ENCODE assay signal across 26 mouse cellular contexts in the genomic region with DNA sequence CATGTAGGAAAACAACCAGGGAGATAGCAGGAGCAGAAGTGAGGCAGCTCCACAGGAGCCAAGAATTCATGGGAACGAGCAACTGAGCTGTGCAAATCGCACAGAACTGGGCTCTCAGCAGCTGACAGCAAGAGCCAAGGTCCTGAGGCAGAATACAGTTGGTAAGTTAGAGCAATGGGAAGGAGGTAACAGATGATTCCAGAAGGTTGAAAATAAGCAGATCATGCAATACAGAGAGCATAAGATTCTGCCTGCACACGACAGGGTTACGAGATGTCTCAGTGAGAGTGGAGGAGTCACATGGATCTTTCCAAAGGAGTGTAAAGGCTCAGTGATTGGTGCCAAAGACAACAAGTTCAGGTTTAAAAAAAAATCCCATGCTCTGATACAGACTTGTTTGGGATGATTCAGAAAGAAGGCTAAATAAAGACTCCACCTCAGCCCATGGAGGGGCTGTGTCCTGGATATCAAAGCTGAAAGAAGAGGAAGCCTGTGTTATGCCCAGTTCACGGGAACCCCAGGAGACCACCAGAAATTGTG. TPM values are rescaled to one million over a fixed set of nuclear protein-coding genes. Genes with fewer than 3 reads are reported as not detected.
A peak's percentile ranks its signal among the peaks of the same experiment; 100 is the strongest.
DNase-seq lines count a peak whose midpoint lies in the region; ATAC-seq and TF ChIP-seq lines count a peak whose summit lies in the region.
"Had no signal": no experiment of that assay in that cellular context is flagged by ENCODE, and none has a peak within 500 bp of the region (broad histone marks: within the 10 kb centered on the region; RNA-seq: fewer than 3 reads in every experiment).

No protein-coding gene starts in this region.

- no peaks in the 10 kb centered on the region for H3K27me3 ChIP-seq in heart, embryonic 14.5 days (ENCODE audit: control insufficient read depth, insufficient read depth, low read length)
- H3K27me3 ChIP-seq in heart, adult 2 months (ENCODE audit: control insufficient read depth, insufficient read depth, low read length) = no peaks in the 10 kb centered on the region
- no peaks in the 10 kb centered on the region for H3K27me3 ChIP-seq in Patski
- H3K27me3 ChIP-seq: heart, embryonic 13.5 days; hindbrain, embryonic 13.5 days had no signal

- CTCF ChIA-PET in Patski (lab: Charles Lee) = no interaction called here

- TF ChIP-seq CTCF in heart, adult 2 months (IDR thresholded peaks at IDR 0.05) = no peak
- no peak for TF ChIP-seq CTCF in Patski (IDR thresholded peaks at IDR 0.05)
- no peak for TF ChIP-seq CTCF in left cerebral cortex, adult 2 months (IDR thresholded peaks at IDR 0.05)

- TF ChIP-seq EP300 in heart, adult 2 months (IDR thresholded peaks at IDR 0.05; ENCODE audit: insufficient read depth, low read depth, low read length) = no peak

- no peaks in the 10 kb centered on the region for H3K79me2 ChIP-seq in heart, adult 2 months (replicated peaks; ENCODE audit: control insufficient read depth, insufficient read depth, low read length)

- H3K4me1 ChIP-seq in heart, embryonic 14.5 days (ENCODE audit: control insufficient read depth in 2 of 2, insufficient read depth in 2 of 2, low read length in 2 of 2) = peaks cover 0 to 7% of the 10 kb centered on the region in 2 experiments; a peak in 2 of 4 replicates
- H3K4me1 ChIP-seq in heart, adult 2 months (ENCODE audit: control insufficient read depth, insufficient read depth, low read length) = peaks cover 2% of the 10 kb centered on the region
- H3K4me1 ChIP-seq: embryonic facial prominence, embryonic 10.5 days; forebrain, embryonic 10.5 days; hindbrain, embryonic 13.5 days had no signal

- WGBS in heart, embryonic 14.5 days = 53% methylated on average over 5 of the region's 5 CpGs
- 28% methylated on average over 5 of the region's 5 CpGs for WGBS in heart, adult 2 months

- no peaks in the 10 kb centered on the region for H3K9me3 ChIP-seq in heart, embryonic 14.5 days (ENCODE audit: control insufficient read depth, low read length)
- H3K9me3 ChIP-seq: embryonic facial prominence, embryonic 10.5 days; forebrain, embryonic 10.5 days; heart, embryonic 13.5 days; hindbrain, embryonic 13.5 days had no signal

- no peak overlapping the region for H3K9ac ChIP-seq in heart, embryonic 14.5 days (ENCODE audit: low read length)
- H3K9ac ChIP-seq in heart, adult 2 months (ENCODE audit: low read depth, low read length) = no peak overlapping the region
- H3K9ac ChIP-seq: heart, embryonic 13.5 days; hindbrain, embryonic 13.5 days had no signal

- no peak overlapping the region for H3K4me3 ChIP-seq in heart, embryonic 14.5 days (ENCODE audit: control insufficient read depth in 1 of 2, insufficient read depth in 1 of 2, low read depth in 1 of 2, low read length in 2 of 2)
- H3K4me3 ChIP-seq in heart, adult 2 months = no peak overlapping the region
- H3K4me3 ChIP-seq in left cerebral cortex, adult 2 months = no peak overlapping the region
- H3K4me3 ChIP-seq: embryonic facial prominence, embryonic 10.5 days; forebrain, embryonic 10.5 days; heart, embryonic 13.5 days; hindbrain, embryonic 13.5 days had no signal

- H3K36me3 ChIP-seq in heart, embryonic 14.5 days (ENCODE audit: control insufficient read depth, insufficient read depth, low read length) = no peaks in the 10 kb centered on the region
- H3K36me3 ChIP-seq in heart, adult 2 months (ENCODE audit: control insufficient read depth, insufficient read depth, low read length) = no peaks in the 10 kb centered on the region
- H3K36me3 ChIP-seq: embryonic facial prominence, embryonic 10.5 days; forebrain, embryonic 10.5 days; heart, embryonic 13.5 days; hindbrain, embryonic 13.5 days had no signal

- in situ Hi-C loops in Patski (cut with MboI; ENCODE audit: low pct_unique_long_range_greater_than_20kb) = loop anchor here (5.0 kb wide), 1 partner anchor 57 kb away; no protein-coding TSS in a partner anchor

- DNase-seq in heart, adult 11 months = peak; percentile 81
- DNase-seq in heart, postnatal 36 days = no peak
- DNase-seq in heart, adult 2 months = no peak
- no peak for DNase-seq in Patski (ENCODE audit: low read depth, low spot score)
- no peak for DNase-seq in left cerebral cortex, adult 2 months (ENCODE audit: extremely low spot score in 1 of 2, low spot score in 2 of 2)
- DNase-seq: adrenal gland, adult 8-10 months; adrenal gland, postnatal 36 days; cerebellum, adult 2 months; cerebellum, postnatal 10 days; gastrocnemius, postnatal 36 days; kidney, adult 18-20 months had no signal

- intact Hi-C loops in heart, postnatal 36 days (cut with DNase I) = no loop called here
- intact Hi-C loops in heart, adult 2 months (cut with DNase I) = no loop called here
- intact Hi-C loops in left cerebral cortex, adult 2 months (cut with DNase I) = no loop called here

- no peak overlapping the region for H3K4me2 ChIP-seq in heart, embryonic 14.5 days (ENCODE audit: low read length)
- H3K4me2 ChIP-seq: heart, embryonic 13.5 days; hindbrain, embryonic 13.5 days had no signal

- peak; percentile 41; the same call in 1 of the 2 replicates for ATAC-seq in heart, embryonic 14.5 days (ENCODE audit: insufficient number of reproducible peaks, insufficient read depth, low FRiP score, low read depth)
- peak; percentile 29 for ATAC-seq in Patski
- no peak for ATAC-seq in granulocyte monocyte progenitor cell, adult 5-6 weeks (replicated peaks; ENCODE audit: poor library complexity, severe bottlenecking)
- ATAC-seq: forebrain, embryonic 14.5 days; hindbrain, postnatal 0 days had no signal

- H3K27ac ChIP-seq in heart, embryonic 14.5 days (replicated peaks in 1 of 2; ENCODE audit: control insufficient read depth in 1 of 2, insufficient read depth in 1 of 2, low read depth in 2 of 2, low read length in 2 of 2) = no peak overlapping the region
- no peak overlapping the region for H3K27ac ChIP-seq in heart, adult 2 months
- no peak overlapping the region for H3K27ac ChIP-seq in left cerebral cortex, adult 2 months
- H3K27ac ChIP-seq: embryonic facial prominence, embryonic 10.5 days; forebrain, embryonic 10.5 days; heart, embryonic 13.5 days; hindbrain, embryonic 13.5 days; hindbrain, postnatal 0 days had no signal

- POLR2A ChIA-PET in Patski (lab: Charles Lee) = no interaction called here

- no peak for TF ChIP-seq POLR2A in heart, adult 2 months (IDR thresholded peaks at IDR 0.05; ENCODE audit: insufficient read depth, low read depth, low read length)

RNA-seq across cellular contexts. Expression of gene Serpina3b, which starts 2.7 kb away (rescaled TPM):
- total RNA-seq in heart, postnatal 36 days (2021) = not detected
- 0.19 TPM in 1 of 2 replicates, not detected in the other for polyA plus RNA-seq in heart, embryonic 14.5 days (2014; fragmentation: Nextera tagmentation; extraction: Ambion mirVana)
- total RNA-seq in heart, adult 2 months (2021) = not detected
- 0.06 TPM in 1 of 2 replicates, not detected in the other for polyA plus RNA-seq in heart, adult 2 months (2012; rRNA removed)
- polyA plus RNA-seq in Patski (2021) = not detected
- not detected in 2 replicates for total RNA-seq in granulocyte monocyte progenitor cell, adult 5-6 weeks (2014; fragmentation: Nextera tagmentation)
- not detected in 2 replicates for total RNA-seq in granulocyte monocyte progenitor cell, adult 5-6 weeks (2017)
- not detected for total RNA-seq in left cerebral cortex, adult 2 months (2021)
- total RNA-seq: gastrocnemius, adult 8-10 months; gastrocnemius, postnatal 36 days; hematopoietic stem cell, adult 5-6 weeks; hindbrain, postnatal 0 days; MEL had no signal
- polyA plus RNA-seq: C2C12; cerebellum, adult 2 months; embryonic facial prominence, embryonic 10.5 days; embryonic facial prominence, embryonic 14.5 days; forebrain, embryonic 10.5 days; forebrain, embryonic 14.5 days; hindbrain, embryonic 13.5 days; hindbrain, postnatal 0 days; intestine, embryonic 14.5 days; kidney, embryonic 14.5 days had no signal

RNA-seq across cellular contexts. Expression of gene Serpina3a, which starts 12.6 kb away (rescaled TPM):
- not detected for total RNA-seq in heart, postnatal 36 days (2021)
- polyA plus RNA-seq in heart, embryonic 14.5 days (2014; fragmentation: Nextera tagmentation; extraction: Ambion mirVana) = not detected in 2 replicates
- not detected for total RNA-seq in heart, adult 2 months (2021)
- polyA plus RNA-seq in heart, adult 2 months (2012; rRNA removed) = not detected in 2 replicates
- polyA plus RNA-seq in Patski (2021) = not detected
- total RNA-seq in granulocyte monocyte progenitor cell, adult 5-6 weeks (2014; fragmentation: Nextera tagmentation) = not detected in 2 replicates
- total RNA-seq in granulocyte monocyte progenitor cell, adult 5-6 weeks (2017) = not detected in 2 replicates
- total RNA-seq in left cerebral cortex, adult 2 months (2021) = not detected
- total RNA-seq: adrenal gland, postnatal 36 days; gastrocnemius, adult 8-10 months; gastrocnemius, postnatal 36 days; hematopoietic stem cell, adult 5-6 weeks; hindbrain, postnatal 0 days; MEL had no signal
- polyA plus RNA-seq: C2C12; cerebellum, adult 2 months; embryonic facial prominence, embryonic 10.5 days; embryonic facial prominence, embryonic 14.5 days; forebrain, embryonic 10.5 days; forebrain, embryonic 14.5 days; heart, embryonic 13.5 days; hindbrain, embryonic 13.5 days; hindbrain, postnatal 0 days; intestine, embryonic 14.5 days; kidney, embryonic 14.5 days had no signal

RNA-seq across cellular contexts. Expression of gene Serpina5, which starts 24.2 kb away (rescaled TPM):
- total RNA-seq in heart, postnatal 36 days (2021) = not detected
- polyA plus RNA-seq in heart, embryonic 14.5 days (2014; fragmentation: Nextera tagmentation; extraction: Ambion mirVana) = not detected in 2 replicates
- not detected for total RNA-seq in heart, adult 2 months (2021)
- not detected in 2 replicates for polyA plus RNA-seq in heart, adult 2 months (2012; rRNA removed)
- polyA plus RNA-seq in Patski (2021) = 0.06 TPM
- not detected in 2 replicates for total RNA-seq in granulocyte monocyte progenitor cell, adult 5-6 weeks (2014; fragmentation: Nextera tagmentation)
- not detected in 2 replicates for total RNA-seq in granulocyte monocyte progenitor cell, adult 5-6 weeks (2017)
- not detected for total RNA-seq in left cerebral cortex, adult 2 months (2021)
- total RNA-seq: gastrocnemius, adult 8-10 months; gastrocnemius, postnatal 36 days; hematopoietic stem cell, adult 5-6 weeks; MEL had no signal
- polyA plus RNA-seq: C2C12; cerebellum, adult 2 months; embryonic facial prominence, embryonic 10.5 days; embryonic facial prominence, embryonic 14.5 days; forebrain, embryonic 10.5 days; forebrain, embryonic 14.5 days; heart, embryonic 13.5 days; hindbrain, embryonic 13.5 days; hindbrain, postnatal 0 days; intestine, embryonic 14.5 days; kidney, embryonic 14.5 days had no signal

RNA-seq across cellular contexts. Expression of gene Serpina3c, which starts 28.6 kb away (rescaled TPM):
- total RNA-seq in heart, postnatal 36 days (2021) = 1 to 10 TPM in 1 of 2 experiments, under 1 TPM in 1; 0.61 to 1.2 TPM
- 0.08 TPM in 1 of 2 replicates, not detected in the other for polyA plus RNA-seq in heart, embryonic 14.5 days (2014; fragmentation: Nextera tagmentation; extraction: Ambion mirVana)
- total RNA-seq in heart, adult 2 months (2021) = 1 to 10 TPM in 1 of 2 experiments, under 1 TPM in 1; 0.45 to 1.5 TPM
- 0.61 and 1.3 TPM in 2 replicates for polyA plus RNA-seq in heart, adult 2 months (2012; rRNA removed)
- polyA plus RNA-seq in Patski (2021) = 0.04 TPM
- total RNA-seq in granulocyte monocyte progenitor cell, adult 5-6 weeks (2014; fragmentation: Nextera tagmentation) = not detected in 2 replicates
- total RNA-seq in granulocyte monocyte progenitor cell, adult 5-6 weeks (2017) = not detected in 2 replicates
- total RNA-seq in left cerebral cortex, adult 2 months (2021) = not detected
- total RNA-seq: hematopoietic stem cell, adult 5-6 weeks; hindbrain, postnatal 0 days; MEL had no signal
- polyA plus RNA-seq: C2C12; embryonic facial prominence, embryonic 10.5 days; embryonic facial prominence, embryonic 14.5 days; forebrain, embryonic 10.5 days; forebrain, embryonic 14.5 days; heart, embryonic 13.5 days; hindbrain, embryonic 13.5 days; intestine, embryonic 14.5 days; kidney, embryonic 14.5 days had no signal
